Mouse (Mus musculus): ENCODE data around the gene Slc38a3. TPM values are rescaled to one million over a fixed set of nuclear protein-coding genes. Genes with fewer than 3 reads are reported as not detected.

The Slc38a3 gene
- polyA plus RNA-seq, 1 experiment, result 145 TPM

DNA sequence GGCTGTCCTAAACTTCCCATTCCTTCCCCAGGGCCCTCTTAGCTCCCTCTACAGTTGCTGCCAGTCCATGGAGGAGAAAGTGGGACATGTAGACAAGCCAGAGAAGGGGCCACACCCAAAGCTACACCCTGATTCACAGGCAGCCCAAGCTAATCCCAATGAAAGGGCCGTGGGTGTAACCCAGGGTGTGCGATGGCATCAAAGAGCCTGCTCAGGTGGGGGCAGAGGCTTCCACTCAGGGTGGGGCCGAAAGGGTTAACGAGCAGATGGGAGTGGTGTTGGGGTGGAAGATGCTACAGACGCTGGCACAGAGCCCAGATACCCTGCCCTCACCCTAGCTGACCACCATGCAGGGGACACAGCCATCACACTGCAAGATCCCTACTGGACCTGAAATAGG is 23.5 kb upstream of the Slc38a3 start:
- WGBS, result 60% methylated on average over 5 of the region's 5 CpGs
- H3K4me1 ChIP-seq (ENCODE audit: control insufficient read depth, insufficient read depth, low read length), result no peaks in the 10 kb centered on the region

DNA sequence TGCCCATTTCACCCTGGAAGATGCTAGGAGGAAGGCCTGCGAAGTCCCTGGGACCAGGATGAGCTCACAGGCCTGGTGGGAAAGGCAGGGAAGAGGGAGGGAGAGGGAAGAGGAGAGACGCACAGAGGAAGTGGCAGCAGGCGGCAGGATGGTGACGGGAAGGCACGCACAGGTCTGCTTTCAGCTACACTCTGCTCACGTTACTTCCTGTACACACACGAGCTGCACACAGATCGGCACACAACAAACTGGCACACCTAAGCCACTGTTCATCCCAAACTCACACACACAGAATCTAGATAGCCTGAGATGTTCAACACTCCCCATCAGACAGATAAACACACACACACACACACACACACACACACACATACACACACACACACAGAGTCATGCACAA is 21.1 kb upstream of the Slc38a3 start:
- 93% methylated on average over 8 of the region's 8 CpGs for WGBS
- no peaks in the 10 kb centered on the region for H3K4me1 ChIP-seq (ENCODE audit: control insufficient read depth, insufficient read depth, low read length)
- no peak for DNase-seq
- H3K4me3 ChIP-seq (replicated peaks; ENCODE audit: insufficient read depth, low read depth, low read length), result no peak overlapping the region
- H3K27me3 ChIP-seq (ENCODE audit: control insufficient read depth, insufficient read depth, low read length), result no peaks in the 10 kb centered on the region
- no peak for TF ChIP-seq POLR2A (IDR thresholded peaks at IDR 0.05; ENCODE audit: borderline replicate concordance, insufficient read depth, low read length)
- H3K27ac ChIP-seq (ENCODE audit: insufficient read depth, low read length), result no peak overlapping the region

More for the DNA sequence above, 23.5 kb upstream of the Slc38a3 start:
- Histone ChIP-seq H3K4me3 (replicated peaks; ENCODE audit: insufficient read depth, low read depth, low read length) (no peak overlapping the region), H3K27ac (ENCODE audit: insufficient read depth, low read length) (no peak overlapping the region), H3K27me3 (ENCODE audit: control insufficient read depth, insufficient read depth, low read length) (no peaks in the 10 kb centered on the region)
- DNase-seq, result no peak
- TF ChIP-seq POLR2A (IDR thresholded peaks at IDR 0.05; ENCODE audit: borderline replicate concordance, insufficient read depth, low read length) (no peak), CTCF (IDR thresholded peaks at IDR 0.05; ENCODE audit: borderline replicate concordance, insufficient read depth, low read depth, low read length) (no peak)

DNA sequence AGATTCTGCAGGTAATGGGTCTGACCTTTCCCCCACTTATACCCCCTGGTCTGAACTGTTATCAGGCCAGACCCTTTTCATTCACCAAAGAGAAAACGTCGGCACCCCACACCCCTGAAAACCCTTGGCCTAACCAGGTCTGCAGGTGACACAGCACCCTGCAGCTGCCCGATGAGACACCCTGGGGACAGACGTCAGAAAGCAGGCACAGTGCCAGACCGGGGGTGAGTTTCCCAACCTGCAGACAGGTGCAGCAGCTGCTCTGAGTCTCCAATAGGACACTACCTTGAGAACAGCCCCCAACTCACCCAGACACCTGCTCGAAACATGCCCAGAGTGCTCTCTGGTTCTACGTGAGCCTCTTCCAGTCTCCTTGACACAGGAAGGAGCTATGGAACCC is 19.6 kb upstream of the Slc38a3 start:
- H3K27me3 ChIP-seq (ENCODE audit: control insufficient read depth, insufficient read depth, low read length), result no peaks in the 10 kb centered on the region
- TF ChIP-seq POLR2A (IDR thresholded peaks at IDR 0.05; ENCODE audit: borderline replicate concordance, insufficient read depth, low read length), result no peak
- TF ChIP-seq CTCF (IDR thresholded peaks at IDR 0.05; ENCODE audit: borderline replicate concordance, insufficient read depth, low read depth, low read length), result no peak
- DNase-seq, result no peak
- no peak overlapping the region for H3K4me3 ChIP-seq (replicated peaks; ENCODE audit: insufficient read depth, low read depth, low read length)
- 76% methylated on average over 7 of the region's 7 CpGs for WGBS
- no peaks in the 10 kb centered on the region for H3K4me1 ChIP-seq (ENCODE audit: control insufficient read depth, insufficient read depth, low read length)
- H3K27ac ChIP-seq (ENCODE audit: insufficient read depth, low read length), result no peak overlapping the region

DNA sequence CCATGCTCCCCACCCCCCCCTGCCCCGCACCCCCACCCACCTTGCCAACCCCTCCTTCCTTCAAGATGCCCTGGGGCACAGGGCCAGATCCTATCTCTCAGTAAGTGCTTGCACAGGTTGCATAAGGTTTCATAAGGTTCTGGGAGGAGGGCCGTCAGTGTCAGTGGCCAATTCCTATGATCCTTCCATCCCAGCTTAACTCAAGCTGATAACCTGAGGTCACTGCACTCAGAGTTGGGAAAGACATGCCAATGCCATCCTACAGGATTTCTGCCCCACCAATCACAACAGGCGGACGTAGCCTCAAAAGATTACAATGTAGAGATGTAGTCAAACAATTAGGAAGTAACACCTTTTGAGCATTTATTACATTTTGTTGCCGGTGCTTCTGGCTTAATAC is 19.1 kb upstream of the Slc38a3 start:
- Histone ChIP-seq H3K4me1 (ENCODE audit: control insufficient read depth, insufficient read depth, low read length) (no peaks in the 10 kb centered on the region), H3K4me3 (replicated peaks; ENCODE audit: insufficient read depth, low read depth, low read length) (no peak overlapping the region), H3K27ac (ENCODE audit: insufficient read depth, low read length) (no peak overlapping the region), H3K27me3 (ENCODE audit: control insufficient read depth, insufficient read depth, low read length) (no peaks in the 10 kb centered on the region)
- TF ChIP-seq POLR2A (IDR thresholded peaks at IDR 0.05; ENCODE audit: borderline replicate concordance, insufficient read depth, low read length) (no peak), CTCF (IDR thresholded peaks at IDR 0.05; ENCODE audit: borderline replicate concordance, insufficient read depth, low read depth, low read length) (no peak)
- 91% methylated on average over 5 of the region's 5 CpGs for WGBS
- DNase-seq, result no peak

DNA sequence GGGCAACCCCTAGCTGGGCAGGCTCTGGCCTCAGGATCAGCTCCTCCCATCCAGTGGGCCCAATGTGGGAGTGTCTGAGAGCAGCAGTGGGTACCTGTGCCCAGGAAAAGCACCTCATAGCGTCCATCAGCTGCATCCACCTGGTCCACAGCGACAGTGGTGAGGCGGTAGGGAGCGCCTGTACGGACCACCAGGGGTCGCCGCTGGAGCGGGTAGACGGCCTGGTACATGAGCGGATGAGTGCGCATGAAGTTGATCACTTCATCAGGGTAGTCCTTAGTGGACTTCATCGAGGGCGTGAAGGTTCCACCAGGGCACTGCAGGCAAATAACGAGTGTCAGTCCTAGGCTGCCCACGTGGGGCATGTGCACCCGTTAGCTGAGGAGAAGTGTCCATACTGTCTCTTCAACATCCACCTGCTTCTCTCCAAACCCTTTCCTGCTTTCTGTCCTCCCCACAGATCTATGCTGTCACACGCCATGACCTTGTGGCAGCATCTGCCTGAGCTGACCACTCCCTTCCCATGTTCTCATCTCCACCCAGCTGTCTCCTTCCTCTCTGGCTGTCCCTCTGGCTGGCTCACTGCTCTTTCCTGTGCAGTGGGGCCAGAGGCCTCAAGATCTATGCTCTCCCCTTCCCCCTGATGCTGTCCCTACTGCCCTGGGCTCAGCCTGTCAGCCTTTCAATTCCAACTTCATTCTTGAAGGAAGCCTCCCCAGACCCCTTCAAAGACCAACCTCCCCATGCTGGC is 16.1 kb upstream of the Slc38a3 start:
- Histone ChIP-seq H3K27me3 (ENCODE audit: control insufficient read depth, insufficient read depth, low read length) (no peaks in the 10 kb centered on the region), H3K4me1 (ENCODE audit: control insufficient read depth, insufficient read depth, low read length) (no peaks in the 10 kb centered on the region), H3K27ac (ENCODE audit: insufficient read depth, low read length) (no peak overlapping the region), H3K4me3 (replicated peaks; ENCODE audit: insufficient read depth, low read depth, low read length) (no peak overlapping the region)
- 31% methylated on average over 17 of the region's 17 CpGs for WGBS
- TF ChIP-seq CTCF (IDR thresholded peaks at IDR 0.05; ENCODE audit: borderline replicate concordance, insufficient read depth, low read depth, low read length) (peak; percentile 59), POLR2A (IDR thresholded peaks at IDR 0.05; ENCODE audit: borderline replicate concordance, insufficient read depth, low read length) (no peak)
- DNase-seq, result no peak

DNA sequence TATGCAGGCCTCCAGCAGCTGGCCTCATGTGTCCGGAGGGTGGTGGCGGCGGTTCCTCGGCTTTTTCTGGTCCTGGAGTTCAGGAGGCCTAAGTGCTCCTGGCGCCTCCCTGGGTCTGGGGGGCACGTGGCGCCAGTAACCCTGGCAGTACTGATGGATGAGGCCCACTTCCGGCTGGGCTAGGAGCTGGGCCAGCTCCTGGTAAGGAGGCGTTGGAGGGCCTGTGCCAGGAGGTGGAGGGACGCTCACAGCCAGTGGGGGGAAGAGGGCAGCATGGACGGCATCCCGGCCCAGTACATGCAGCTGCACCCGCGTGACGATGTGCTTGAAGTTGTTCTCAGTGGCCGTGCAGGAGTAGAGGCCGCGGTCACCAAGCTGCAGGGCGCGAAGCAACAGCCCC is 13.1 kb upstream of the Slc38a3 start:
- WGBS, result 58% methylated on average over 20 of the region's 20 CpGs

DNA sequence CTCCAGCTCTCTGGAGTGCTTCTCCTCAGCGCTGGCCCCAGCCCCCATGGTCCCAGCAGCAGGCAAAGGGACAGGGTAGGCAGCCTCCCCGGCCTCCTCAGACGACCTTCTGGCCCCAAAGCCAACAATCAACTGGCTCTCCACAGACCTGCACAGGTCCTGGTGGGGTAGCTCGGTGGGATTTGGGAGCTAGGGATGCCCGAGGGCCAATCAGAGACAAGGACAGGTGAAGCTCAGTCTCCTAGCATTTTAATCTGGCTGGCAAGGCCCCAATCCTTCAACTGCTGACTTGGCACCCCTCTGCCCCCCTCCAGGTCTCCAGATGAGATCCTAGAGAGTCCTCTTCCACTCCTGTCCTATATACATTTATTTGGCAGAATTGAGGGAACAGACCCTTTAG is 10.2 kb upstream of the Slc38a3 start, which contains the start of gene Gnat1:
Gnat1 (minus strand) TSS at position 212 of the 400 bp plus-strand sequence.
- no peak within 1 kb of the TSS for H3K27ac ChIP-seq (ENCODE audit: insufficient read depth, low read length)
- H3K4me3 ChIP-seq (replicated peaks; ENCODE audit: insufficient read depth, low read depth, low read length), result no peak within 1 kb of the TSS
- no peaks in the 10 kb centered on the region for H3K27me3 ChIP-seq (ENCODE audit: control insufficient read depth, insufficient read depth, low read length)
- TF ChIP-seq CTCF (IDR thresholded peaks at IDR 0.05; ENCODE audit: borderline replicate concordance, insufficient read depth, low read depth, low read length) (no peak), POLR2A (IDR thresholded peaks at IDR 0.05; ENCODE audit: borderline replicate concordance, insufficient read depth, low read length) (no peak)
- no peaks in the 10 kb centered on the region; the same call in 1 of the 2 replicates for H3K4me1 ChIP-seq (ENCODE audit: control insufficient read depth, insufficient read depth, low read length)
- DNase-seq, result no peak
- 54% methylated on average over 5 of the region's 5 CpGs for WGBS

More for the DNA sequence above, 13.1 kb upstream of the Slc38a3 start:
- no peak for DNase-seq
- Histone ChIP-seq H3K4me1 (ENCODE audit: control insufficient read depth, insufficient read depth, low read length) (no peaks in the 10 kb centered on the region; the same call in 1 of the 2 replicates), H3K4me3 (replicated peaks; ENCODE audit: insufficient read depth, low read depth, low read length) (no peak overlapping the region), H3K27ac (ENCODE audit: insufficient read depth, low read length) (no peak overlapping the region), H3K27me3 (ENCODE audit: control insufficient read depth, insufficient read depth, low read length) (no peaks in the 10 kb centered on the region)
- no peak for TF ChIP-seq CTCF (IDR thresholded peaks at IDR 0.05; ENCODE audit: borderline replicate concordance, insufficient read depth, low read depth, low read length)
- no peak for TF ChIP-seq POLR2A (IDR thresholded peaks at IDR 0.05; ENCODE audit: borderline replicate concordance, insufficient read depth, low read length)

DNA sequence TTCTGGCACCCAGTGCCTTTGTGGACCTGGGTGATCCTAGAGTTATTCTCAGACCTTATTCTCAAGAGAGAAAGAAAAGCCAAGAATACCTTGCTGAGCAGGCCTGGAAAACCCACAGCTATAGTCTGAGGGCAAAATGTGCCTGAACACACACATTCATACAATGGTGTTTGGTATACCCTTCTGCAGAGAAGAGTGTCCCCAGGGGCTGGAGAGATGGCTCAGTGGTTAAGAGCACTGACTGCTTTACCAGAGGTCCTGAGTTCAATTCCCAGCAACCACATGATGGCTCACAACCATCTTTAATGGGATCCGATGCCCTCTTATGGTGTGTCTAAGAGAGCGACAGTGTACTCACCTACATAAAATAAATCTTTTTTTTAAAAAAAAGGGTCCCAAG is 9.5 kb upstream of the Slc38a3 start:
- H3K4me3 ChIP-seq (replicated peaks; ENCODE audit: insufficient read depth, low read depth, low read length), result no peak overlapping the region
- no peaks in the 10 kb centered on the region; the same call in 1 of the 2 replicates for H3K4me1 ChIP-seq (ENCODE audit: control insufficient read depth, insufficient read depth, low read length)
- no peak for DNase-seq
- no peaks in the 10 kb centered on the region for H3K27me3 ChIP-seq (ENCODE audit: control insufficient read depth, insufficient read depth, low read length)
- TF ChIP-seq CTCF (IDR thresholded peaks at IDR 0.05; ENCODE audit: borderline replicate concordance, insufficient read depth, low read depth, low read length), result no peak
- TF ChIP-seq POLR2A (IDR thresholded peaks at IDR 0.05; ENCODE audit: borderline replicate concordance, insufficient read depth, low read length), result no peak
- WGBS, result 91% methylated on average over 2 of the region's 2 CpGs
- H3K27ac ChIP-seq (ENCODE audit: insufficient read depth, low read length), result no peak overlapping the region

Data from cerebellum, adult 2 months (tissue).